Mouse (Mus musculus) hindbrain, embryonic 14.5 days (tissue): ENCODE data around the gene Rcan3. TPM values are rescaled to one million over a fixed set of nuclear protein-coding genes. Genes with fewer than 3 reads are reported as not detected.

Experiments
- ATAC-seq: fragments of 200-750 bp; cut with Nextera tagmentation; 2 replicates; pipeline ENCODE4 v1.8.0; 2017; ENCODE audit warnings: moderate number of reproducible peaks, mild to moderate bottlenecking, moderate TSS enrichment, moderate library complexity; ENCODE audit not compliant: low FRiP score
- DNase-seq: peaks from one replicate; pipeline ENCODE4 v3.0.0-alpha.2; 2015; ENCODE audit warnings: low spot score
- H3K27ac ChIP-seq: fragments of 300-500 bp; sonication (generic); 2 replicates; pipeline ENCODE4 v1.5.1; 2014; ENCODE audit warnings: mild to moderate bottlenecking, moderate library complexity
- H3K27me3 ChIP-seq: fragments of 300-500 bp; sonication (generic); 2 replicates; pipeline ENCODE4 v1.6.1; 2014; ENCODE audit warnings: mild to moderate bottlenecking, low read length, mixed read lengths; ENCODE audit not compliant: control insufficient read depth, insufficient read depth
- H3K36me3 ChIP-seq: fragments of 300-500 bp; sonication (generic); replicated peaks from 2 replicates; pipeline ENCODE4 v1.6.1; 2014; ENCODE audit not compliant: control insufficient read depth, insufficient read depth
- H3K4me1 ChIP-seq: fragments of 300-500 bp; sonication (generic); replicated peaks from 2 replicates; pipeline ENCODE4 v1.6.1; 2014; ENCODE audit warnings: antibody characterized with exemption, low read length, mixed read lengths; ENCODE audit not compliant: control insufficient read depth, insufficient read depth
- H3K4me2 ChIP-seq: fragments of 300-500 bp; sonication (generic); replicated peaks from 2 replicates; pipeline ENCODE4 v1.6.1; 2014; ENCODE audit warnings: mild to moderate bottlenecking, moderate library complexity
- H3K4me3 ChIP-seq: fragments of 300-500 bp; sonication (generic); replicated peaks from 2 replicates; pipeline ENCODE4 v1.5.1; 2014; ENCODE audit warnings: mild to moderate bottlenecking, low read length
- H3K9ac ChIP-seq: fragments of 300-500 bp; sonication (generic); 2 replicates; pipeline ENCODE4 v1.6.1; 2014
- H3K9me3 ChIP-seq: fragments of 300-500 bp; sonication (generic); 2 replicates; pipeline ENCODE4 v1.6.1; 2016; ENCODE audit warnings: low read length; ENCODE audit not compliant: control insufficient read depth
- WGBS: fragments of 180-500 bp; shearing (Covaris S2); extraction: QIAGEN DNeasy Blood & Tissue Kit; methylation state at CpG from one replicate; pipeline ENCODE4 v1.1.7; 2014; 5-methylcytosine and 5-hydroxymethylcytosine counted together
- polyA plus RNA-seq: library from polyadenylated mRNA; unstranded; fragments of >200 nt; fragmentation: Nextera tagmentation; extraction: Ambion mirVana; gene quantifications from 2 replicates; pipeline ENCODE4 v1.2.1, GENCODE M21; 2014

Gene Rcan3
- polyA plus RNA-seq, 1 experiment from 2014 or later: 48.8 TPM

DNA sequence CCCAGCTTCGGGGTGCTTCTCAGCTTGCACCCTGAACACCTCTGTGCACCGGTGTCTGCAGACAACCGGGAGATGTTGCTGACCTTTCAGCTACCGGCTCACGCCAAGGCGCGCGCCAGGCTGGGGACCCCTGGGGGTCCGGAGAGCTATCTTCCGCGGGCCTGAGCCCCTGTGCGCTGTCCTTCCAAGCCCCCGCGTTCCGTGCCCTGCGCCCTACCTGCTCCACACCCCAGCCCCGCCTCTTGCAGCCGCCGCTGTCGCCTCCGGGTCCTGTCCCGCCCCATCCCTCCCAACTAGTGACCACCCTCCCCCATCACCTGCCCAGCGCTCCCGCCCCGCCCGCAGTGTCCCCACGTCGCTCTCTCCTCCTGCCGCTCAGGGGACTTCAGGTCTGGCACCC lies 35.7 kb downstream of the Rcan3 start, which contains the start of gene Ncmap:
Ncmap (minus strand) TSS at position 237 of the 400 bp plus-strand sequence.
- H3K36me3 ChIP-seq: no peaks in the 10 kb centered on the region
- WGBS: 2% methylated on average over 28 of the region's 29 CpGs
- H3K27me3 ChIP-seq: peaks cover 39% of the 10 kb centered on the region
- DNase-seq (no peak), ATAC-seq (no peak)
- H3K4me2 ChIP-seq: peak within 1 kb of the TSS; percentile 53
- H3K27ac ChIP-seq: no peak within 1 kb of the TSS
- peak within 1 kb of the TSS; percentile 42; the same call in 1 of the 2 replicates for H3K9ac ChIP-seq
- peaks cover 9% of the 10 kb centered on the region; the same call in 1 of the 2 replicates for H3K4me1 ChIP-seq
- H3K4me3 ChIP-seq: peak within 1 kb of the TSS; percentile 27
- H3K9me3 ChIP-seq: no peaks in the 10 kb centered on the region

DNA sequence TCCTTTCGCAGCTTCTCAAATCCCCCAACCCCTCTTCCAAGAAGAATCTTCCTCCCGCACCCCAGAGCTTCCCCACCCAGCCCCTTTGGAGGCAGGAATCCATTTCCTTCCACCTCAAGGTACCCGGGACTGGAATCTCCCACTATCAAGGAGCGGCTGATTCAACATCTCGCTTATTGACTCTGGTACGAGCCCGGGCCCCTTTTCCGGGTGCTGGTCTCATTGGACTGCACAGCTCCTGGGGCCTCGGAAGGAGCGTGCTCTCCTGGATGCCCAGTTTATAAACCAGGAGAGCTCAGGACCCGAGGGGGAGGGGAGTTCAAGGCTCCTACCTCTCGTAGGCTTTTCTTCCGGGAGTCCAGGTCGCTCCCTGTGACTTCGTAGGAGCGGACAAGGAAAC lies 36.1 kb downstream of the Rcan3 start:
- H3K9me3 ChIP-seq: no peaks in the 10 kb centered on the region

DNA sequence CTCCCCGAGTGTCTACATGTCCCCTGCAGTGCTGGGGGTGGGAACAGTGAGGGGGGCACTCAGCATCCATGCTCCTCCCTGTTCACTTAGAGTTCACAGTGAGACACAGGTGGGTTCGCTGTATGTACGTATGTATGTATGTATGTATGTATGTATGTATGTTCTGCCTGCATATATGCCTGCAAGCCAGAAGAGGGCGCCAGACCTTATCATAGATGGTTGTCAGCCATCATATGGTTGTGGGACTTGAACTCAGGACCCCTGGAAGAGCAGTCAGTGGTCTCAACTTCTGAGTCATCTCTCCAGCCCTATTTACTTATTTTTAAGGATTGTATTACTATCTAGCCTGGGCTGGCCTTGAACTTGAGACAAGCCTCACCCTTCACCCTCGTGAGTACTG lies 37.4 kb downstream of the Rcan3 start:
- ATAC-seq: no peak
- peaks cover 39% of the 10 kb centered on the region for H3K27me3 ChIP-seq
- H3K4me3 ChIP-seq: no peak overlapping the region
- no peak overlapping the region for H3K27ac ChIP-seq
- WGBS: 83% methylated on average over 5 of the region's 5 CpGs
- H3K4me1 ChIP-seq: peaks cover 9% of the 10 kb centered on the region; the same call in 1 of the 2 replicates
- no peak overlapping the region for H3K4me2 ChIP-seq
- H3K9ac ChIP-seq: no peak overlapping the region
- H3K36me3 ChIP-seq: no peaks in the 10 kb centered on the region
- no peaks in the 10 kb centered on the region for H3K9me3 ChIP-seq
- DNase-seq: no peak

More for the DNA sequence above, 36.1 kb downstream of the Rcan3 start:
- Histone ChIP-seq H3K9ac (peak overlapping the region; percentile 42; the same call in 1 of the 2 replicates), H3K36me3 (no peaks in the 10 kb centered on the region), H3K27ac (no peak overlapping the region), H3K4me1 (peaks cover 9% of the 10 kb centered on the region; the same call in 1 of the 2 replicates), H3K4me2 (peak overlapping the region; percentile 53), H3K4me3 (peak overlapping the region; percentile 27), H3K27me3 (peaks cover 39% of the 10 kb centered on the region)
- DNase-seq (no peak), ATAC-seq (no peak)
- WGBS: 3% methylated on average over 16 of the region's 16 CpGs

DNA sequence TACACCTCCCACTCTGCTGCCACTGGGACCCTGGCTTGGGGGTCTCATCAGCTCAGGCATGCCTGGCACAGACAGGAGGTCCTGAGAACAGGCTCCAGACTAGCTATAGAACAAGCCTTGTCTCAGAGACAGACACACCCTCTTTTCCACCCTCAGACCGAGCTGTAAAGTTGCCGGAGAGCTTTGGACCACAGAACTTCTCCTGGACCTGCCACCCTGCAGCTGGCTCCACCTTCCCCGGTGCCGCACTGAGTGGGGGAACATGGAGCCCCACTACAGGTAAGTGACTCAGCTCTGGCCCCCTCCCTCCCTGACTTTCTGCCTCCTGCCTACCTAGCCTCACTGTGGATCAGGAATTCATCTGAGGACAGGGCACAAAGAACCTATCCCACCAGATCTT lies 38.3 kb downstream of the Rcan3 start:
- ATAC-seq: no peak
- Histone ChIP-seq H3K9me3 (no peaks in the 10 kb centered on the region), H3K4me2 (no peak overlapping the region), H3K27ac (no peak overlapping the region), H3K36me3 (no peaks in the 10 kb centered on the region), H3K27me3 (peaks cover 39% of the 10 kb centered on the region), H3K4me3 (no peak overlapping the region), H3K9ac (no peak overlapping the region), H3K4me1 (peaks cover 9% of the 10 kb centered on the region; the same call in 1 of the 2 replicates)
- 95% methylated on average over 4 of the region's 4 CpGs for WGBS
- no peak for DNase-seq

DNA sequence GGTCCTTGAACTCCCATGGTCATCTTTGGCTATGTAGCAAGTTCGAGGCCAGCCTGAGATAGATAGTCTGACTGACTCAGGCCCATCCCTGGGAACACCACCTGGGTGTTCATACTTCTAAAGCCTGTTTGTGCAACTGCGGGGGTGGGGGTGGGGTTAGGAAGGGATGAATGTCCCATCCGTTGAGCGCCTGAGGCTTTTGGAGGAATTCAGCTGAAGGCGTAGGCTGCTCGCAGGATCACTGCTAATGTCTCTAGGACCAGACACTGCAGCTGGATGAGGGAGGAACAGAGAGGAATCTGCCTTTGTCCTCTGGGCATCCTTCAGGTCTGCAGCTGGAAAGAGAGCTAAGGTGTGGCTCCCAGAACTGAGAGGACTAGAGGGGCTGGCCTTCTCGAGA lies 39.0 kb downstream of the Rcan3 start:
- Histone ChIP-seq H3K9me3 (no peaks in the 10 kb centered on the region), H3K9ac (no peak overlapping the region), H3K4me3 (no peak overlapping the region), H3K4me2 (no peak overlapping the region), H3K27ac (no peak overlapping the region), H3K36me3 (no peaks in the 10 kb centered on the region), H3K27me3 (peaks cover 38% of the 10 kb centered on the region), H3K4me1 (peaks cover 9% of the 10 kb centered on the region; the same call in 1 of the 2 replicates)
- no peak for DNase-seq
- ATAC-seq: no peak
- whole genome bisulfite sequencing: 83% methylated on average over 7 of the region's 7 CpGs

DNA sequence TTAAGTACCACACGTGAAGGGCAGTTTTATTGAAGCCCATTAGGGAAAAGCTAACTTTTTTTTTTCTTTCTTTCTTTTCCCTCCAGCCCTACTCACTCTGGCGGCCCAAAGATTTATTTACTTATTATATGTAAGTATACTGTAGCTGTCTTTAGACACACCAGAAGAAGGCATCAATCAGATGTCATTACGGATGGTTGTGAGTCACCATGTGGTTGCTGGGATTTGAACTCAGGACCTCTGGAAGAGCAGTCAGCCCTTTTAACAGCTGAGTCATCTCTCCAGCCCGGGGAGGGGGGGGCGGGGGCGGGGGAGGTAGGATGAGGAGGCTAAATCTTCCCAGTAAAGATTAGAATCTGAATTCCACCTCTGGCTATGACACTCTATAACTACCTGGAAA lies 40.3 kb downstream of the Rcan3 start:
- Histone ChIP-seq H3K9me3 (no peaks in the 10 kb centered on the region), H3K36me3 (no peaks in the 10 kb centered on the region), H3K4me2 (no peak overlapping the region), H3K4me3 (no peak overlapping the region), H3K27me3 (peaks cover 25% of the 10 kb centered on the region), H3K9ac (no peak overlapping the region), H3K27ac (no peak overlapping the region), H3K4me1 (peaks cover 8% of the 10 kb centered on the region; the same call in 1 of the 2 replicates)
- DNase-seq: no peak
- 84% methylated on average over 6 of the region's 6 CpGs for WGBS
- no peak for ATAC-seq

DNA sequence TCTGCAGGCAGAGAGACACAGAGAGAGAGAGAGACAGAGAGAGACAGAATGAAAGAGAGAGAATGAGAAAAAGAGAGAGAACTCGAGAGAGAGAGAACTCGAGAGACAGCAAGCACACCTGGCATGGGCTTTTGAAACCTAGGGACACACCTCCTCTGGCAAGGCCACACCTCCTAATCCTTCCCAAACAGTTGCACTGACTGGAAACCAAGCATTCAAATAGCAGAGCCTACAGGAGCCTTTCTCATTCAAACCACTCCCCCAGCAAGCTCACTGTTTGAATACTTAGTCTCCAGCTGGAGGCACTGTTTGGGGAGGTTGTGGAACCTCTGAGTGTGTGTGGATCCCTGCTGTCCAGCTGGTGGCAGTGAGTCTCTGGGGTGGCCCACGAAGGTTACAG lies 40.9 kb downstream of the Rcan3 start:
- no peak for DNase-seq
- Histone ChIP-seq H3K27ac (no peak overlapping the region), H3K4me2 (no peak overlapping the region), H3K9me3 (no peaks in the 10 kb centered on the region), H3K4me3 (no peak overlapping the region), H3K4me1 (0 out of 2 replicates have a peak, but pooled peaks cover 2% of the 10 kb centered on the region), H3K36me3 (no peaks in the 10 kb centered on the region), H3K27me3 (peaks cover 20% of the 10 kb centered on the region), H3K9ac (no peak overlapping the region)
- WGBS: 89% methylated on average over 3 of the region's 3 CpGs
- ATAC-seq: no peak

DNA sequence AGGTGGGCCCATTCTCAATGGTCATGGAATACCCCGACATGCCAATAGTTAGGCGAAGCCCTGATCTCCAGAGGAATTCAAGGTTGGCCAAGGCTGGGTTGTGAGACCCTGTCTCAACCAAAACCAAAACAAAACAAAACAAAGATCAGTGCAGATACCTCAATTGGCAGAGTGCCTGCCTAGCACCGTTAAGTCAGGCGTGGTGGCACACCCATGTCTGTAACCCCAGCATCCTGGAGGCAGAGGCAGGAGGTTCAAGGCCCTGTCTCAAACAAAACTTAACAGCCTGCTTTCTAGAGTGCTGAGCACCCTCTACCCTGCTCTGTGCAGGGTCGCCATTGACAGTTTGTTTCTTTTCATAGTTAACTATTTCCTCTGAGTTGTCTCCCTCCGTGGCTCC lies 42.6 kb downstream of the Rcan3 start:
- Histone ChIP-seq H3K4me3 (no peak overlapping the region), H3K36me3 (no peaks in the 10 kb centered on the region), H3K27ac (no peak overlapping the region), H3K4me2 (no peak overlapping the region), H3K27me3 (peaks cover 2% of the 10 kb centered on the region; the same call in 1 of the 2 replicates), H3K9ac (no peak overlapping the region), H3K4me1 (no peaks in the 10 kb centered on the region), H3K9me3 (no peaks in the 10 kb centered on the region)
- DNase-seq (no peak), ATAC-seq (no peak)
- WGBS: 72% methylated on average over 6 of the region's 6 CpGs

DNA sequence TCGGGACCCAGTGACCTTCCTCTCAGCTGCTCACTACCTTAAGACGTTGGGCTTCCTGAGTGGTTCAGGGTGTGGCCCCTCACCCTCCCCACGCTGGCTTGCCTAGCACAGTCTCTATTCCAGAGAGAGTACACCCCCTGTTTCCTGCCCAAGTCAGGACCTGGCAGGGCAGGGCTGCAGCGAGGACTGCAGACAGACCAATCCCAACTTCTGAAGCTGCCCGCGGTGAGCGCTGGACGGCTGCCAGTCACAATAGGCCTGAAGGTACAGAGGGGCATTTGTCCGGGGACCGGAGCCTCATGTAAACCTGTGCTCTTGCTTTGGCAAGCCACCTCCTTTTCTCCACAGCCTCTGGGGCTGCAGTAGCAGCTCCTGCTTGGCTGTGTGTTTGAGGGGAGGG lies 48.0 kb downstream of the Rcan3 start:
- no peak overlapping the region for H3K4me3 ChIP-seq
- H3K27me3 ChIP-seq: 0 out of 2 replicates have a peak, but pooled peaks cover 5% of the 10 kb centered on the region
- H3K4me1 ChIP-seq: no peaks in the 10 kb centered on the region
- 47% methylated on average over 10 of the region's 10 CpGs for WGBS
- no peaks in the 10 kb centered on the region for H3K9me3 ChIP-seq
- H3K4me2 ChIP-seq: no peak overlapping the region
- H3K9ac ChIP-seq: no peak overlapping the region
- no peak overlapping the region for H3K27ac ChIP-seq
- H3K36me3 ChIP-seq: no peaks in the 10 kb centered on the region
- DNase-seq (no peak), ATAC-seq (no peak)

DNA sequence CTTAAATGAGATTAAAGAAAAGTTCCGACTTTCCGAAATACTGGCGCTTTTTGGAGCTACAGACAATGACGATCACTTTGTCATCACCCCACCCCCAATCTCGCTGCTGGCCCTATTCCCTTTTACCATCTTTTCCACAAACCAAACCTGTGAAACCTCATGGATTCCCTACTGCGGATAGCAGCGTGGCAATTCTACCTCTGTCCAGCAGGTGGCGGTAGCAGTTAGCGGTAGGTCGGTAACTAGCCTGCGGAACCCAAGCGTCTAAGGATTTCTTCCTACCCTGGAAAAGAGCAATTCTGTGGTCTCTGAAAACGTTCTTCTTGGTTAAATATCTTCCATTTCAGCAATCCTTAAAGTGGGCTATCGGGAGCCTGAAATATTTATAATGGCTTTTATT lies 51.3 kb downstream of the Rcan3 start:
- 0 out of 2 replicates have a peak, but pooled peaks cover 5% of the 10 kb centered on the region for H3K27me3 ChIP-seq
- H3K4me1 ChIP-seq: no peaks in the 10 kb centered on the region
- no peak overlapping the region for H3K27ac ChIP-seq
- no peaks in the 10 kb centered on the region for H3K9me3 ChIP-seq
- no peak for ATAC-seq
- DNase-seq: peak; percentile 95
- WGBS: 6% methylated on average over 14 of the region's 14 CpGs
- H3K4me3 ChIP-seq: no peak overlapping the region
- H3K9ac ChIP-seq: no peak overlapping the region
- no peaks in the 10 kb centered on the region for H3K36me3 ChIP-seq
- H3K4me2 ChIP-seq: no peak overlapping the region
